Mouse (Mus musculus) heart, embryonic 10.5 days (tissue): Measurements from ENCODE around the gene Tmem206. TPM values are rescaled to one million over a fixed set of nuclear protein-coding genes. Genes with fewer than 3 reads are reported as not detected.

Source experiments
- DNase-seq: peaks from one replicate; pipeline ENCODE4 v3.0.0-alpha.2; 2017; ENCODE audit warnings: low spot score
- H3K27ac ChIP-seq: fragments of 300-500 bp; sonication (generic); 2 replicates; pipeline ENCODE4 v1.5.1; 2016; ENCODE audit warnings: mild to moderate bottlenecking
- H3K27me3 ChIP-seq: fragments of 300-500 bp; sonication (generic); 2 replicates; pipeline ENCODE4 v1.6.1; 2016; ENCODE audit warnings: mild to moderate bottlenecking; ENCODE audit not compliant: poor library complexity, insufficient read depth, severe bottlenecking
- H3K36me3 ChIP-seq: fragments of 300-500 bp; sonication (generic); 2 replicates; pipeline ENCODE4 v1.6.1; 2016; ENCODE audit warnings: mild to moderate bottlenecking, moderate library complexity
- H3K4me1 ChIP-seq: fragments of 300-500 bp; sonication (generic); 2 replicates; pipeline ENCODE4 v1.6.1; 2016; ENCODE audit warnings: mild to moderate bottlenecking
- H3K4me3 ChIP-seq: fragments of 300-500 bp; sonication (generic); 2 replicates; pipeline ENCODE4 v1.5.1; 2016; ENCODE audit warnings: mild to moderate bottlenecking, moderate library complexity
- H3K9me3 ChIP-seq: fragments of 300-500 bp; sonication (generic); 2 replicates; pipeline ENCODE4 v1.6.1; 2016; ENCODE audit warnings: mild to moderate bottlenecking, moderate library complexity
- WGBS: fragments of 180-500 bp; shearing (Covaris S2); methylation state at CpG from one replicate; pipeline ENCODE4 v1.1.7; 2016; 5-methylcytosine and 5-hydroxymethylcytosine counted together
- polyA plus RNA-seq: library from polyadenylated mRNA; unstranded; fragments of >200 nt; fragmentation: Nextera tagmentation; extraction: Ambion mirVana; gene quantifications from 2 replicates; pipeline ENCODE4 v1.2.1, GENCODE M21; 2016

The Tmem206 gene
- polyA plus RNA-seq, 1 experiment from 2014 or later = 18.8 TPM

DNA sequence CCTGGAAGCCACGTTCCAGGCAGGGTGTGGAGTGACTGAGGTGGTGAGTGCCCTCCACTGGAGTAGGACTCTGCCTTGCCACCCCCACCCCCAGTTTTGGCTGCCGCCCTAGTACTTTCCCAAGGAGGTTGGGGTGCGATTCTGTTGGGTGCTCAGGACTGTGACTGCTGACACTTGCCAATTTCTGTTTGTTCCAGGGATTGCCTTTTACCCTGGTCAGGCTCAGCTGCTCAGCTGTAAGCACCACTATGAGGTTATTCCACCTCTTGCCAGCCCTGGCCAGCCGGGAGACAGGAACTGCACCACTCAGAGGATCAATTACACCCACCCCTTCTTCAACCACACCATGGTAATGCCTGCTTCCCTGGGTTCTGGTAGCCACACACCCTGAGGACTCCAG is 14.8 kb downstream of the Tmem206 start:
- no peak for DNase-seq
- Histone ChIP-seq H3K4me1 (peaks cover 21% of the 10 kb centered on the region), H3K27ac (no peak overlapping the region), H3K9me3 (no peaks in the 10 kb centered on the region), H3K4me3 (no peak overlapping the region), H3K27me3 (no peaks in the 10 kb centered on the region), H3K36me3 (peaks cover 80% of the 10 kb centered on the region)
- WGBS = 74% methylated on average over 4 of the region's 4 CpGs

DNA sequence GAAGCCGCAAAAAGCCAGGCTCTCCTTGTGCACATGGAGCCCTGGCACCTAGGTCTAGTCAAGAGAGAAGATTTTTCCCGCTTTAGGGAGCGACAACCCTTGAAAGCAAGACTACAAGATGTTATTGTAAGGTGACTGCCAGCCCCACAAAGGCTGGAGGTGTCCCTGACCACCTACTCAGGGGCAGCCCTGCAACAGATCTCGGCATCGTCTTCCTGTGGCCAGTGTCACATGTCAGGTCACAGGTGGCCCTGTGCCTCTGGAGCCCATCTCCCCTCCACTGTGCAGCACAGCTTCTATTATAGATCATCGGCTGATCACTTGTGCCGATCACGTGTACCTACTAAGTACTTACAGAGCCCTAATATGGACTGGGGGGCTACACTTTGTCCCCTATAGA is 21.9 kb downstream of the Tmem206 start:
- Histone ChIP-seq H3K9me3 (no peaks in the 10 kb centered on the region), H3K27ac (no peak overlapping the region), H3K27me3 (no peaks in the 10 kb centered on the region), H3K4me3 (no peak overlapping the region), H3K4me1 (peaks cover 37% of the 10 kb centered on the region), H3K36me3 (peaks cover 66% of the 10 kb centered on the region)
- WGBS = 78% methylated on average over 8 of the region's 8 CpGs
- DNase-seq = no peak

DNA sequence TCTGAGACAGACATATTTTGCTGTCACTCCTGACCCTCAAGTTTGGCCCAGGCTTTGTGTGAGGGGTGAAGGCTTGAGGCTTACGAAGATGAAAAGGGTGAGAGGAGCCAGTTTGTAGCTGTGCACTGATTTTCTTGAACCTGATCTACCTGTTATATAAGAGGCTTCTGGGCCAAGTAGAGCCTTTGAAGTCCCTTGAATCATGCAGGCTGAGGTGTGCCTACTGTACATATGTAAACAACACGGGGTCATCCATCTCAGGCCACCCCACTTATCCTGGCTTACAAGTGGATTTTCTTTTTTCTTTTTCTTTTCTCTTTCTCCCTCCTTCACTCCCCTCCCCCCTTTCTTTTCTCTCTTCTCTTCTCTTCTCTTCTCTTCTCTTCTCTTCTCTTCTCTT is 22.9 kb downstream of the Tmem206 start:
- WGBS = 64% methylated on average over 2 of the region's 2 CpGs
- Histone ChIP-seq H3K36me3 (peaks cover 67% of the 10 kb centered on the region), H3K4me3 (peak overlapping the region; percentile 8; the same call in 1 of the 2 replicates), H3K27me3 (no peaks in the 10 kb centered on the region), H3K4me1 (peaks cover 36% of the 10 kb centered on the region), H3K9me3 (no peaks in the 10 kb centered on the region), H3K27ac (peak overlapping the region; percentile 30; the same call in 1 of the 2 replicates)
- DNase-seq = no peak

DNA sequence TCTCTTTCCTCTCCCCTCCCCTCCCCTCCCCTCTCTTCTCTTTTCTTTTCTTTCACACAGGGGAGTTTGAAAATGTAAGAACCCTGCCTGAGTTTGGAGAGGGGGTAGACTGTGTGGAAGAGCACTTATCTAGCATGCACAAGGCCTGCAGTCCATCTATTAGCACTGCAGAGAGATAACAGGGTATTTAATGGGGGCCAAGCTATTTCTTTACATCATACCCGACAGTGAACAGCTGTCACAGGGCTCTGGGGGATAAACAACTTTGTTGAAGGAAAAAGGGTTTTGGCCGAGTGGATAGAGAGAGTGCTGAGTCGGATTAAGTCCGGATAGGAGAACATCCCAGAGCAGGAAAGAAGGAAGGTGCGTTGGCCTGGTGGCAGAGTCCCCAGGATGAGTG is 23.3 kb downstream of the Tmem206 start:
- 12% methylated on average over 5 of the region's 5 CpGs for WGBS
- peaks cover 67% of the 10 kb centered on the region for H3K36me3 ChIP-seq

DNA sequence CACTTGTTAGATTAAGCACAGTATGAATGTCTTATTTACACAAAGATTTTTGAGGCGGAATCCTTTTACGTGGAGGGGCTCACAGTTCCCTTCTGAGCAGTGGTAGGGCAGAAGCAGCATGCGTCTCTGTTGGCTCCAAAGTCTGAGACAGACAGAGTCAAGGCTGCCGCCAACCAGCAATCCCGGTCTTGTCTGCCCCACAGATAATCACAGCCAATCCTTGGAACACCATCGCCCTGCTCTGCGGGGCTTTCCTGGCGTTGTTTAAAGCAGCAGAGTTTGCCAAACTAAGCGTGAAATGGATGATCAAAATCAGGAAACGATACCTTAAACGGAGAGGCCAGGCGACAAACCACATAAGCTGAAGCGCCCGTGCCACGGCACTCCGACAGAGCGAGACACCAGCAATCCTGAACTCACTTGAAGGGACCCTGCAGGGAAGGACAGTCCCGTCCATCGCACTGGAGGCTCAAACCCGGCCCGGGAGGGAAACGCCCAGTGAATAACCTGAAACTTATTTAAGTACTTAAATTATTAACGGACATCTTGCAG is 23.9 kb downstream of the Tmem206 start:
- Histone ChIP-seq H3K27me3 (no peaks in the 10 kb centered on the region), H3K4me1 (peaks cover 32% of the 10 kb centered on the region), H3K9me3 (no peaks in the 10 kb centered on the region), H3K27ac (peak overlapping the region; percentile 30; the same call in 1 of the 2 replicates), H3K4me3 (no peak overlapping the region), H3K36me3 (peaks cover 70% of the 10 kb centered on the region)
- WGBS = 65% methylated on average over 23 of the region's 23 CpGs
- DNase-seq = no peak

More for the DNA sequence above, 23.3 kb downstream of the Tmem206 start:
- Histone ChIP-seq H3K27ac (peak overlapping the region; percentile 30; the same call in 1 of the 2 replicates), H3K4me1 (peaks cover 32% of the 10 kb centered on the region), H3K4me3 (peak overlapping the region; percentile 8; the same call in 1 of the 2 replicates), H3K9me3 (no peaks in the 10 kb centered on the region), H3K27me3 (no peaks in the 10 kb centered on the region)
- no peak for DNase-seq

DNA sequence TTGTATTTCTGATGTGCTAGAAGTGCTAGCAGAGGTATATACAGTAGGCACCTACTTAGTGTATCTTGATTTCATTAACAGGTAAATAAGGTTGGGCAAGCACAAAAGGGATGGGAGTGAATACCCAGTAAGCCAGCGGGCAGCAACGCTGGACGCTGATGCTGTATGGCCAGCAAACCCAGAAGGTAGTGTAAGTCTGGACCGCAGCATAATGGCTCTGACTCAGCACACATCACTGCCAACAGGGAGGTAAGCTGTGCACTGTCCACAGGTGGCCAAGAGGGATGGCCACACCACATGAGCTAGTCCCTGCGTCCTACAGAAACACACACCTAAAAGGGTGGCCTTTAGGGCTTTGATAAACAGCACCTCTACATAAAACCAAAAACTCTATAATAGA is 24.6 kb downstream of the Tmem206 start:
- peaks cover 70% of the 10 kb centered on the region for H3K36me3 ChIP-seq

DNA sequence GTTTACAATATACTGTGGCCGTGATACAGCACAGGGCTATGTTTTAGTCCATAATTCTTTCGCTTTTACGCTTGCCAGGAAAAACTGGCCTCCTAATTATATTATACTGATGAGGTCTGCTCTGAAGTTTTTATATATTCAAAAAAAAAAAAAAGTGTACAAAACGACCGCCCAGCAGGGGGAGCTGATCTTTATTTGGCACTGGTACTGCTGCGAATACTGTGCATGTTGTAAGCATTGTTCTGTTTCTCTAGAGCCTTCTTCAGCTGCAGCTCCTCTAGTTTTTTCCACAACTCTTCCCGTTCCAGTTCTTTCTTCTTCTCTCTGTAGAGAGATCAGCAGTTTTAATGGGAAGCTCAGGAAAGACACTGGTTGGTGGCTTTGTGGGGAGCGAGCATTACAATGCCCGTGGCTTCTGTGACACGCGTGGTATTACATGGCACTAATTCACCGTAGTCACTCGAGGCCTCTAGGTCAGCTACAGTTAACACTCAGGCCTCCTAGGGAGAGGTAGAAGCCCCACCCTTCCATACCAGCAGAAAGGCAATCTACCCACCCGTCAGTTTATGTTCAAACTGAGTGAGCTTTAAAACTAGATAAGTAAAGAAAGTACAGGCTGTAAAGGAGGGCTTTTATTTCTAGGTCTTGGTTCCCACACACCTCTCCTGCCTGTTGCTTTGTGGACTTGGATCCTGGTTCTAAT is 27.2 kb downstream of the Tmem206 start:
- no peak for DNase-seq
- 73% methylated on average over 14 of the region's 14 CpGs for WGBS
- no peaks in the 10 kb centered on the region for H3K27me3 ChIP-seq
- H3K9me3 ChIP-seq = no peaks in the 10 kb centered on the region
- H3K4me1 ChIP-seq = peaks cover 26% of the 10 kb centered on the region
- no peak overlapping the region for H3K27ac ChIP-seq
- peaks cover 72% of the 10 kb centered on the region for H3K36me3 ChIP-seq
- H3K4me3 ChIP-seq = no peak overlapping the region

More for the DNA sequence above, 24.6 kb downstream of the Tmem206 start:
- Histone ChIP-seq H3K4me1 (peaks cover 32% of the 10 kb centered on the region), H3K27me3 (no peaks in the 10 kb centered on the region), H3K9me3 (no peaks in the 10 kb centered on the region), H3K4me3 (no peak overlapping the region), H3K27ac (no peak overlapping the region)
- 95% methylated on average over 5 of the region's 5 CpGs for WGBS
- DNase-seq = no peak

DNA sequence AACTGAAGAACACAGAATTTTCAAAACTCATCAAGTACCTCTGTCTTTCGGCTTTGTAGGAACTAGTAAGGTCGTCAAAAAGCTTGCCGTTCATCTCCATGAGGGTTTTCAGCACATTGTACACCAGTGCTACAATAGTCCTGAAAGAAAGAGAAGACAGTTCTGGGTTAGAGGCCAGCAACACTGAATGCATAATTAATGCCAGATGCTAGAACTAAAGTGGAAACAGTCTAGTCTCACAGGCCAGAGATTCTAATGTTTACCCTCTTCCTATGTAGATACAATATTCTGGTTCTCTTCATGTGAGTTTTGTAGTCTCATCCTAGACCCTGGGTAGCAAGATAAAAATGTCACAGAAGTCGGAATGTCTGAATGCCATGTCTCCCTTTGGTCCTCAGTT is 28.1 kb downstream of the Tmem206 start:
- Histone ChIP-seq H3K36me3 (peaks cover 81% of the 10 kb centered on the region), H3K9me3 (no peaks in the 10 kb centered on the region)

DNA sequence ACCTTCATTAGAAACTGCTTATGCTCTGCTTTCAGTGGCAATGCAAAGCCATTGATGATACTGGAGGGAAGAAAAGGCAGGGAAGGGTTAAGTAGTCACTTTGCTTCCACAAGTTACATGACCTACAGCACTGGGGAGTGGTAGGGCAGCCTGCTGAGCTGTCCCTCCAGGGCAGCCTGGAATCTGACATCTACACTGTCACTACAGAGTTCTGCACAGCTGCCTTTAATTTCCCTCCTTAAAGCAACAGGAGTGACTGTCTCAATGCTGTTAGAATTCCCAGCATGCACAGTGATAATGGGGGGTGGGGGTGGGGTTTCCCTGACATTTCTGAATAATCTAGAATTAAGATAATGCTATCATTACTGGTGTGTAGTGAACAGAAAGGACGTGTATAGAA is 31.2 kb downstream of the Tmem206 start:
- Histone ChIP-seq H3K36me3 (peaks cover 86% of the 10 kb centered on the region), H3K27me3 (no peaks in the 10 kb centered on the region), H3K9me3 (no peaks in the 10 kb centered on the region), H3K4me3 (no peak overlapping the region), H3K27ac (no peak overlapping the region), H3K4me1 (no peaks in the 10 kb centered on the region)
- DNase-seq = no peak
- 38% methylated on average over 1 of the region's 1 CpGs for WGBS

More for the DNA sequence above, 28.1 kb downstream of the Tmem206 start:
- WGBS = 77% methylated on average over 4 of the region's 4 CpGs
- Histone ChIP-seq H3K4me1 (peaks cover 17% of the 10 kb centered on the region), H3K4me3 (no peak overlapping the region), H3K27ac (no peak overlapping the region), H3K27me3 (no peaks in the 10 kb centered on the region)
- no peak for DNase-seq

DNA sequence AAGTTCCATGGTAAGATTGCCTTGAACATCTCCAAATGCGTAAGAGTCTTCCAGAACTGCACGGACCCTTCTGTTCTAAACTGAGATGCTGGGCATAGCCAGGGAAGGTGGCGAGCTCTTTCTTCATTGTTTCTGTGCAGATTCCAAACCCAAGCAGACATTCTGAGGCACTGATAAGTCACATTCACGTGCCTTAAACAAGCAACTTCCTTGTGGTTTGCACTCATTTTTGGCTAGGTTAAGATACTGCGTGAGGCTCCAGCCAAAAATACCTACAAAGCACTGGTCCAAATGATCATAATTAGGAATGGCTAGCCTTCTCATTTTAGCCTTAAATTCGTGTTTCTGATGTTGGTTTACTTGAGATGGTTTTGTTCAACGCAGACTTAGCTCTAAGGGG is 33.8 kb downstream of the Tmem206 start:
- Histone ChIP-seq H3K9me3 (no peaks in the 10 kb centered on the region), H3K27ac (no peak overlapping the region), H3K27me3 (no peaks in the 10 kb centered on the region), H3K36me3 (peaks cover 73% of the 10 kb centered on the region), H3K4me3 (no peak overlapping the region), H3K4me1 (no peaks in the 10 kb centered on the region)
- DNase-seq = no peak
- 82% methylated on average over 7 of the region's 7 CpGs for WGBS

DNA sequence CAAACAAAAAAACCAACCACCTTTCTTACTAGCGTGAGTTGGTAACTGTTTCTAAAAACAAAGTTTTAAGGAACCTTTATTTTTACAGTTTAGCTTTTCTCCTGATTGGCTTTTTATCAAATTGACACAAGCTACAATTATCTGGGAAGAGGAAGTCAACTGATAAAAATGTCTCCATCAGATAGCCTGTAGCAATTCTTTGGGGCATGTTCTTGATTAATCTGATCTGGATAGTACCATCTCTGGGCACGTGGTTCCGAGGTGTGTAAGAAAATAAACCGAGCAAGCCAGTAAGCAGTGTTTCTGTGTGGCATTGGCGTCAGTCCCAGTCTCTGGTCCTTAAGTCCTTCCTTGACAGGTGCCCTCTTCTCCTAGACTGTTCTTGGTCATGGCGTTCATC is 36.7 kb downstream of the Tmem206 start:
- no peaks in the 10 kb centered on the region for H3K27me3 ChIP-seq
- DNase-seq = no peak
- WGBS = 82% methylated on average over 6 of the region's 6 CpGs
- no peak overlapping the region for H3K27ac ChIP-seq
- no peaks in the 10 kb centered on the region for H3K4me1 ChIP-seq
- H3K9me3 ChIP-seq = no peaks in the 10 kb centered on the region
- no peak overlapping the region for H3K4me3 ChIP-seq
- H3K36me3 ChIP-seq = peaks cover 65% of the 10 kb centered on the region

DNA sequence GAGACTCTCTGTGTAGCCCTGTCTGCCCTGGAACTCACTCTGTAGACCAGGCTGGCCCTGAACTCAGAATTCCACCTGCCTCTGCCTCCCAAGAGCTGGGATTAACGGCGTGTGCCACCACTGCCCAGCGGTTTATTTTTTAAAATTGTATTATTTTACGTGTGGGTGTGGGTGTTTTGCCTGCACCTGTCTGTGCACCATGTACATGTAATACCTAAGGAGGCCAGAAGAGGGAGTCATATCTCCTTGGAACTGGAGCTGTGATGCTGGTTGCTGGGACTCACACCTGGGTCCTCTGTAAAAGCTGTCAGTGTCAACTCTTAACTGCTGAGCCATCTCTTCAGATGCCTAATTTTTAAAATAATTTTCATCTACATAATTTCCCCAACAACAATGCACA is 38.8 kb downstream of the Tmem206 start:
- Histone ChIP-seq H3K4me3 (no peak overlapping the region), H3K27ac (no peak overlapping the region), H3K9me3 (no peaks in the 10 kb centered on the region)

DNA sequence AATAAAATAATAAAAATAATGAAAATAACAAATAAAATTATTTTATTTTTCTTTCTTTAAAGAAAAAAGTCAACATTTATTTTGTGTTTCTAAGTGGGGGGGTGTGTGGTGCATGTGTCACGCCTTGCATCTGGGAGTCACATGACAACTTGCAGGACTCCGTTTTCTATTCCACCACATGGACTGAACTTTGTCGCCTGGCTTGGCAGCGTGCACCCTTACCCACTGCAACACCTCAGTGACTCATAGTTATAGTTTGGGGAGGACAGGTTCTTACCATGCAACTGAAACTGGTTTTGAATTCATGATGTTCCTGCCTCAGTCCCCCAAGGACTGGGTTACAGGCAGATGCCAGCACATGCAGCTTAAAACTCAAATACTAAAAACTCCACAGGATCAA is 42.5 kb downstream of the Tmem206 start:
- Histone ChIP-seq H3K27me3 (no peaks in the 10 kb centered on the region), H3K9me3 (no peaks in the 10 kb centered on the region), H3K4me3 (no peak overlapping the region), H3K4me1 (peaks cover 4% of the 10 kb centered on the region; the same call in 1 of the 2 replicates), H3K36me3 (peaks cover 55% of the 10 kb centered on the region), H3K27ac (no peak overlapping the region)
- DNase-seq = no peak
- 81% methylated on average over 4 of the region's 4 CpGs for WGBS

More for the DNA sequence above, 38.8 kb downstream of the Tmem206 start:
- Histone ChIP-seq H3K4me1 (no peaks in the 10 kb centered on the region), H3K36me3 (peaks cover 56% of the 10 kb centered on the region), H3K27me3 (no peaks in the 10 kb centered on the region)
- 70% methylated on average over 4 of the region's 4 CpGs for WGBS
- no peak for DNase-seq
